Mouse (Mus musculus): Measurements from ENCODE around the gene Cyb5r3. TPM values are rescaled to one million over a fixed set of nuclear protein-coding genes. Genes with fewer than 3 reads are reported as not detected.

Gene Cyb5r3
- total RNA-seq, 2 experiments from 2014 or later = 60.3 to 68.1 TPM

GRCm38 (mm10) chr15:83107814-83108213 is 64.6 kb downstream of the Cyb5r3 start:
- DNase-seq (ENCODE audit: low spot score in 2 of 2) = no peak

- no peak for DNase-seq (ENCODE audit: low spot score in 2 of 2)
These were observed 66.0 kb downstream of the Cyb5r3 start for GRCm38 (mm10) chr15:83106426-83106825.

Other genes starting within 250 kb of the Cyb5r3 start
- 100 to 1,000 TPM; 233 to 245 TPM for gene Tcf20, start 184.7 kb downstream of the Cyb5r3 start, total RNA-seq (2021)
- 1 to 10 TPM; 2.4 to 2.6 TPM for gene Nfam1, start 139.3 kb downstream of the Cyb5r3 start, total RNA-seq (2021)
- 1 to 10 TPM; 9.0 to 9.4 TPM for gene Serhl, start 83.1 kb downstream of the Cyb5r3 start, total RNA-seq (2021)
- gene Rrp7a, start 49.8 kb downstream of the Cyb5r3 start, total RNA-seq (2021) = 100 to 1,000 TPM; 154 to 189 TPM
- gene Poldip3, start 23.2 kb downstream of the Cyb5r3 start, total RNA-seq (2021) = 10 to 100 TPM; 83.2 to 93.1 TPM
- gene A4galt, start 79.2 kb upstream of the Cyb5r3 start, total RNA-seq (2021) = 1 to 10 TPM; 5.1 TPM
- gene Arfgap3, start 177.7 kb upstream of the Cyb5r3 start, total RNA-seq (2021) = 10 to 100 TPM; 21.6 to 23.0 TPM